Mouse (Mus musculus): ENCODE data around the gene Nub1.

Gene Nub1

GRCm38 (mm10) chr5:24725897-24726296 is 40.6 kb downstream of the Nub1 start:
- no peak for TF ChIP-seq GATA4 (IDR thresholded peaks at IDR 0.05; ENCODE audit: insufficient replicate concordance, low read length)

DNA sequence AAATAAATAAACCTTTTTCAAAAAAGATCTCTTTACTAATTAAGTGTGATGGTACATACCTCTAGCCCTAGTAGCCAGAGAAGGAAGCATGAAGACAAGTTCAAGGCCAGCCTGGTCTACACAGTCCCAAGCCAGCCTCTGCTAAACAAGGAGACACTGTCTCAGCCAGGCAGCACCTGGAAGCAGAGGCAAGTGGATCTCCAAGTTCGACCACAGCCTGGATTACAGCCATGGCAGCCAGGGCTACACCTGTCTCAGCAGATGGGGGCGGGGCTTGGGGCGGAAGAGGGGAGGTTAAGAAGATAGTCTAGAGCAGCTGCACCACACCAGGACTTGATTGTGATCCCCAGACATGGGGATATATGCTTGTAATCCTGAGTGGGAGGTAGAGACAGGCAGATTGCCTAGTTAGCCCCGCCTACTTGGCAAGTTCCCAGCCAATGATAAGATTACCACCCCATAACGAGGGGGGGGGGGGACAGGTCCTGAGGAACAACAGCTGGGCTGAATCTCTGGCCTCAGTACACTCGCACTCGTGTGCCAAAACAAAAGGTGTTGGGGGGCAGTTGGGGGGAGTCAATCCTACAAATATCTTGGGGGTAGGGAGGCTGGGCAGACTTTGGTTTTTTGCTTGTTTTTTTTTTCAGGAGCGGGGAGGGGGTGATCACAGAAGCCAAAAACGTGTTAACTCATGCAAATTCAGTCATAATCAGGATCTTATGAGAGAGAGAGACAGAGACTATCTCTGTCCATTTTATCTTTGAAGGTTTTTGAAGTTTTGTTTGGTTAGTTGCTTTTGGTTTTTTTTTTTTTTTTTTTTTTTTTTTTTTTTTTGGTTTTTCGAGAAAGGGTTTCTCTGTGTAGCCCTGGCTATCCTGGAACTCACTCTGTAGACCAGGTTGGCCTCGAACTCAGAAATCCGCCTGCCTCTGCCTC is 41.8 kb downstream of the Nub1 start:
- no peak for TF ChIP-seq GATA4 (IDR thresholded peaks at IDR 0.05; ENCODE audit: insufficient replicate concordance, low read length)

GRCm38 (mm10) chr5:24729797-24730487 is 44.6 kb downstream of the Nub1 start:
- TF ChIP-seq GATA4 (IDR thresholded peaks at IDR 0.05; ENCODE audit: insufficient replicate concordance, low read length) = no peak

GRCm38 (mm10) chr5:24730488-24730871 is 45.1 kb downstream of the Nub1 start, which contains the start of gene Wdr86:
Gene Wdr86 (minus strand): TSS chr5:24730727.
- TF ChIP-seq GATA4 (IDR thresholded peaks at IDR 0.05; ENCODE audit: insufficient replicate concordance, low read length) = no peak

DNA sequence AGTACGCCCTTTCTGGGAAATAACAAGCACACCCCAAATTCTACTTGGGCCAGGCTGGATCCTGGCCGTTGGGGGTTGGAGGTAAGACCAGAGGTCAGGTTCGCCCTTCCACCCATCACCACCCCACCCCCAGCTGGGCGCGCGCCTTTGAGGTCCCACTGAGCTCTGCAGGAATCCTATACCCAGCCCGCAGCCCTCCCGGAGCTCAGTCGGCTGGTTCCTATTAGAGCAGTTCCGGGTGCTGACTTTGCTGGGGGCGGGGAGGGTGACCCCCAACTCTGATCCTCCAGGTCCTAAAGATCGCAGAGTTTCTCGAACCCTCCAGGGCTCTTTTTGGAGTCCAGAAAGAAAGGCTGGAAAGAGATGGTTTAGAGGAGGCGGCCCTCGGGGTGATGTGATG is 45.7 kb downstream of the Nub1 start:
- no peak for TF ChIP-seq GATA4 (IDR thresholded peaks at IDR 0.05; ENCODE audit: insufficient replicate concordance, low read length)

GRCm38 (mm10) chr5:24733134-24733533 is 47.8 kb downstream of the Nub1 start:
- no peak for TF ChIP-seq GATA4 (IDR thresholded peaks at IDR 0.05; ENCODE audit: insufficient replicate concordance, low read length)

DNA sequence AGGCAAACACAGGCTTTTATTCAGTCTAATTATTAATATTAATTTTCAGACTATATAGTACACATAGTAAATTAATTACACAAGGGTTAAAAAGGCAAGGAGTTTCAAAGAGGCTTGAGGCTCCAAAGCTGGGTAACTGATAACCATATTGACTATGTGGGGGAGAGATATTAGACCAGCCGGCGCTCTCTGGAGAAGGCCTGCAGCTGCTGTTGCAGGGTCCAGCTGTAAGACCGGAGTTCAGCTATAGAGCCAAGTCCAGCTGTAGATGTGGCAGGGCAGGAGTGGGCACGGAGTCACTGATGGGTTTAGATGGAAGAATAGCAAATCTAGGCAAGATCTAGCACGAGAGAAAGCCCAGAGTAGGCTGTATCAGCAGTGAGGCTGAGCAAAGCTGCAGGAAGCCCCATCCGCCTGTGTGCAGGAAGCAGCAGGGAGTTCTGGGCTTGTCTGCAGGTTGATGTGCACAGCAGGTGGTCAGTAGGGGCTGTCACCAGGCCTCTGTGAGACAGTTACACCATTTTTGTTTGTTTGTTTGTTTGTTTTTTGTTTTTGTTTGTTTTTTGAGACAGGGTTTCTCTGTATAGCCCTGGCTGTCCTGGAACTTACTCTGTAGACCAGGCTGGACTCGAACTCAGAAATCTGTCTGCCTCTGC is 48.6 kb downstream of the Nub1 start:
- no peak for TF ChIP-seq GATA4 (IDR thresholded peaks at IDR 0.05; ENCODE audit: insufficient replicate concordance, low read length)

DNA sequence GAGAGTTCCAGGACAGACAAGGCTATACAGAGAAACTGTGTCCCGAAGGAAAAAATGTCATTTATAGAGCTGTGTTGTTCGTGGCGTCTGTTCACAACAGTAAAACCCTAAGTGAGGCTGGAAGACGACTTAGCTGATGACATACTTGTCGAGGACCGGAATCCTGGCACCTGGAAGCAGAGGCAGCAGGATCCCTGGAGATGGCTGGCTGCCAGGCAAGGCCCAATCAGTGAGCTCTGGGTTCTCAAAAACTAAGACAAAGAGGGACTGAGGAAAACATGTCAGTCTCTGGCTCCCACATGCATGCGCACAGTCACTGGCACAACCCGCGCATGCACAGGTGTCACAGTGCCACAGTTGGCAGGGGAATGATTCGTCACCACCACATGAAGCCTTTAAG is 52.3 kb downstream of the Nub1 start:
- TF ChIP-seq GATA4 (IDR thresholded peaks at IDR 0.05; ENCODE audit: insufficient replicate concordance, low read length) = no peak

DNA sequence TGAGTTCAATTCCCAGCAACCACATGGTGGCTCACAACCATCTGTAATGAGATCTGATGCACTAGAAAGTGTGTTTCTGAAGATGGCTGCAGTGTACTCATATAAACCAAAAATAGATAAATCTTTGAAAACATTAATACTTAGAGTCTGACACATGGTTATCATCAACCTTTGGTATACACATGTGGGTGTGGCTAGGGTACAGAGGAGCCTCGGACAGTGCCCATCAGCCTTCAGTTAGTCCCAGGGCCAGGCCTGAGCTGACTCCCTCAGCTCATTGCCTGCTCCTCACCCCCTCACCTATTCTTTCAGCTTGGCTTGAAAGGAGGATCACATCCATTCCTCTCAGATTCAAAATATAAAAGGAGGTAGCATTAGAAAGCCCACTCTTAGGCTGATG is 53.2 kb downstream of the Nub1 start:
- TF ChIP-seq GATA4 (IDR thresholded peaks at IDR 0.05; ENCODE audit: insufficient replicate concordance, low read length) = no peak

GRCm38 (mm10) chr5:24739141-24739753 is 53.9 kb downstream of the Nub1 start:
- peak; percentile 30; the same call in 1 of the 2 replicates for TF ChIP-seq GATA4 (IDR thresholded peaks at IDR 0.05; ENCODE audit: insufficient replicate concordance, low read length)

- TF ChIP-seq GATA4 (IDR thresholded peaks at IDR 0.05; ENCODE audit: insufficient replicate concordance, low read length) = no peak
These were observed 56.0 kb downstream of the Nub1 start for GRCm38 (mm10) chr5:24741172-24741885.

GRCm38 (mm10) chr5:24743956-24744355 is 58.6 kb downstream of the Nub1 start:
- no peak for TF ChIP-seq GATA4 (IDR thresholded peaks at IDR 0.05; ENCODE audit: insufficient replicate concordance, low read length)

GRCm38 (mm10) chr5:24747533-24747932 is 62.2 kb downstream of the Nub1 start:
- TF ChIP-seq GATA4 (IDR thresholded peaks at IDR 0.05; ENCODE audit: insufficient replicate concordance, low read length) = no peak

- no peak for TF ChIP-seq GATA4 (IDR thresholded peaks at IDR 0.05; ENCODE audit: insufficient replicate concordance, low read length)
These were observed 64.4 kb downstream of the Nub1 start for GRCm38 (mm10) chr5:24749731-24750130.

Measured in liver, adult (tissue).